Mouse (Mus musculus) CH12.LX (cell line): Measurements from ENCODE around the gene Ankrd36. TPM values are rescaled to one million over a fixed set of nuclear protein-coding genes. Genes with fewer than 3 reads are reported as not detected.

Source experiments
- DNase-seq: peaks from one replicate; pipeline ENCODE4 v3.0.0-alpha.2; 2013; ENCODE audit errors: extremely low read depth
- H3K27ac ChIP-seq: 2 replicates; pipeline ENCODE4 v1.5.1; 2012; ENCODE audit warnings: low read depth, mild to moderate bottlenecking, control low read depth, moderate library complexity; ENCODE audit not compliant: insufficient read depth
- H3K27me3 ChIP-seq: replicated peaks from 2 replicates; pipeline ENCODE3; 2012; ENCODE audit warnings: inconsistent platforms
- H3K36me3 ChIP-seq, 2 experiments: replicated peaks in 1 of 2; 2 replicates each; pipeline versions ENCODE3 to v1.6.1; 2012; ENCODE audit warnings: inconsistent platforms in 1 of 2, low read length in 1 of 2, mild to moderate bottlenecking in 1 of 2, mixed read lengths in 1 of 2, moderate library complexity in 1 of 2; ENCODE audit not compliant: control insufficient read depth in 1 of 2, insufficient read depth in 1 of 2
- H3K4me1 ChIP-seq, 2 experiments: 2 replicates each; pipeline ENCODE4 v1.6.1; 2012; ENCODE audit warnings: inconsistent platforms in 1 of 2, moderate library complexity in 1 of 2; ENCODE audit not compliant: insufficient read depth in 2 of 2, control insufficient read depth in 1 of 2
- H3K4me2 ChIP-seq: 2 replicates; pipeline ENCODE4 v1.6.1; 2012; ENCODE audit warnings: low read depth, mild to moderate bottlenecking, control low read depth; ENCODE audit not compliant: poor library complexity, insufficient read depth, severe bottlenecking
- H3K4me3 ChIP-seq, 3 experiments: fragments of 150-350 bp in 1 of 3; sonication (generic) in 1 of 3; replicated peaks in 1 of 3; 2 replicates each; pipeline versions ENCODE3 to v1.5.1; 2011 to 2012; ENCODE audit warnings: low read depth in 2 of 3, low read length in 2 of 3, mild to moderate bottlenecking in 2 of 3, moderate library complexity in 2 of 3, control low read depth in 1 of 3, improper control_type of control experiment in 1 of 3, inconsistent platforms in 1 of 3, mixed read lengths in 1 of 3; ENCODE audit not compliant: poor library complexity in 1 of 3
- H3K79me2 ChIP-seq: replicated peaks from 2 replicates; pipeline ENCODE4 v1.6.1; 2012; ENCODE audit warnings: mild to moderate bottlenecking, moderate library complexity; ENCODE audit not compliant: control insufficient read depth, poor library complexity, insufficient read depth, severe bottlenecking; ENCODE audit errors: extremely low read depth
- H3K9ac ChIP-seq: 2 replicates; pipeline ENCODE4 v1.6.1; 2012; ENCODE audit warnings: low read depth, mild to moderate bottlenecking, control low read depth, moderate library complexity; ENCODE audit not compliant: insufficient read depth
- H3K9me3 ChIP-seq: replicated peaks from 2 replicates; pipeline ENCODE3; 2012; ENCODE audit warnings: low read length, inconsistent platforms, mixed read lengths
- BHLHE40 ChIP-seq: IDR thresholded peaks from 2 replicates; pipeline ENCODE4 v1.6.1; 2011; ENCODE audit warnings: mild to moderate bottlenecking, low read depth, low read length, improper control_type of control experiment
- E2F4 ChIP-seq: IDR thresholded peaks from 2 replicates; pipeline ENCODE4 v1.6.1; 2011; ENCODE audit warnings: low read depth, low read length, improper control_type of control experiment; ENCODE audit not compliant: insufficient replicate concordance
- ETS1 ChIP-seq: conservative IDR thresholded peaks from 2 replicates; pipeline ENCODE4 v1.6.1; 2012; ENCODE audit warnings: low read depth, mild to moderate bottlenecking, inconsistent platforms, low read length, improper control_type of control experiment, moderate library complexity
- GABPA ChIP-seq: IDR thresholded peaks from 2 replicates; pipeline ENCODE4 v1.6.1; 2012; ENCODE audit warnings: low read depth, low read length, improper control_type of control experiment, inconsistent platforms; ENCODE audit not compliant: insufficient replicate concordance
- IRF4 ChIP-seq: IDR thresholded peaks from 2 replicates; pipeline ENCODE4 v1.6.1; 2014; ENCODE audit warnings: low read depth, mild to moderate bottlenecking, inconsistent platforms, low read length, improper control_type of control experiment
- JUN ChIP-seq: IDR thresholded peaks from 2 replicates; pipeline ENCODE4 v1.6.1; 2011; ENCODE audit warnings: low read depth, mild to moderate bottlenecking, low read length, improper control_type of control experiment, moderate library complexity; ENCODE audit not compliant: insufficient read depth
- JUND ChIP-seq: conservative IDR thresholded peaks from 2 replicates; pipeline ENCODE4 v1.6.1; 2011; ENCODE audit warnings: low read depth, low read length, improper control_type of control experiment
- MAX ChIP-seq: IDR thresholded peaks from 2 replicates; pipeline ENCODE4 v1.6.1; 2011; ENCODE audit warnings: low read length, improper control_type of control experiment
- MEF2A ChIP-seq: IDR thresholded peaks from 2 replicates; pipeline ENCODE4 v1.6.1; 2014; ENCODE audit warnings: low read depth, mild to moderate bottlenecking, inconsistent platforms, low read length, improper control_type of control experiment, borderline replicate concordance
- MYC ChIP-seq: IDR thresholded peaks from 2 replicates; pipeline ENCODE4 v1.6.1; 2011; ENCODE audit warnings: low read depth, mild to moderate bottlenecking, improper control_type of control experiment, low read length
- NRF1 ChIP-seq: IDR thresholded peaks from 2 replicates; pipeline ENCODE4 v1.6.1; 2014; ENCODE audit warnings: low read depth, mild to moderate bottlenecking, inconsistent platforms, low read length, improper control_type of control experiment, moderate library complexity
- PAX5 ChIP-seq: IDR thresholded peaks from 2 replicates; pipeline ENCODE4 v1.6.1; 2012; ENCODE audit warnings: low read length, inconsistent platforms, mixed read lengths
- POLR2A ChIP-seq: IDR thresholded peaks from 2 replicates; pipeline ENCODE4 v1.6.1; 2011; ENCODE audit warnings: low read depth, mild to moderate bottlenecking, improper control_type of control experiment, low read length
- POLR2AphosphoS2 ChIP-seq: IDR thresholded peaks from 2 replicates; pipeline ENCODE4 v1.6.1; 2011; ENCODE audit warnings: low read depth, low read length, improper control_type of control experiment
- RCOR1 ChIP-seq: conservative IDR thresholded peaks from 2 replicates; pipeline ENCODE4 v1.6.1; 2012; ENCODE audit warnings: low read depth, mild to moderate bottlenecking, inconsistent platforms, low read length, improper control_type of control experiment
- SIN3A ChIP-seq: IDR thresholded peaks from 2 replicates; pipeline ENCODE4 v1.6.1; 2012; ENCODE audit warnings: low read length, improper control_type of control experiment, inconsistent platforms
- TBP ChIP-seq: conservative IDR thresholded peaks from 2 replicates; pipeline ENCODE4 v1.6.1; 2011; ENCODE audit warnings: low read depth, low read length, improper control_type of control experiment
- TCF12 ChIP-seq: IDR thresholded peaks from 2 replicates; pipeline ENCODE4 v1.6.1; 2014; ENCODE audit warnings: low read depth, mild to moderate bottlenecking, inconsistent platforms, low read length, improper control_type of control experiment
- USF1 ChIP-seq: IDR thresholded peaks from 2 replicates; pipeline ENCODE4 v1.6.1; 2014; ENCODE audit warnings: low read depth, mild to moderate bottlenecking, inconsistent platforms, low read length, improper control_type of control experiment
- ZMIZ1 ChIP-seq: IDR thresholded peaks from 2 replicates; pipeline ENCODE4 v1.6.1; 2012; ENCODE audit warnings: low read depth, mild to moderate bottlenecking, inconsistent platforms, low read length, improper control_type of control experiment
- ZNF384 ChIP-seq: IDR thresholded peaks from 2 replicates; pipeline ENCODE4 v1.6.1; 2012; ENCODE audit warnings: low read depth, low read length, improper control_type of control experiment, inconsistent platforms
- dilution Hi-C: fragments of 300-500 bp; cut with MboI; formaldehyde crosslinking; loops from 2 replicates; pipeline ENCODE4 v1.14.3; 2020; ENCODE audit warnings: low sequenced_read_pairs; ENCODE audit not compliant: extremely low pct_unique_long_range_greater_than_20kb, extremely low pct_ligation_motif_present
- in situ Hi-C: fragments of 300-500 bp; cut with MboI; formaldehyde crosslinking; loops from 3 replicates; pipeline ENCODE4 v1.14.3; 2019; ENCODE audit warnings: low sequenced_read_pairs, low pct_ligation_motif_present, low pct_unique_long_range_greater_than_20kb, mixed read lengths
- polyA plus RNA-seq: library from polyadenylated mRNA; unstranded; fragments of >175 nt; gene quantifications from 2 replicates; pipeline ENCODE4 v1.2.1, GENCODE M21; 2012; ENCODE audit warnings: low read depth; ENCODE audit not compliant: insufficient read length
- total RNA-seq, 2 experiments: library from RNA; depleted of rRNA; stranded (reverse); fragments of 300-350 nt in 1 of 2; fragments of >200 nt in 1 of 2; gene quantifications; 2 replicates each; pipeline ENCODE4 v1.2.3; 2012 to 2014

Ankrd36 gene
- total and polyA plus RNA-seq, 3 experiments, result not detected

DNA sequence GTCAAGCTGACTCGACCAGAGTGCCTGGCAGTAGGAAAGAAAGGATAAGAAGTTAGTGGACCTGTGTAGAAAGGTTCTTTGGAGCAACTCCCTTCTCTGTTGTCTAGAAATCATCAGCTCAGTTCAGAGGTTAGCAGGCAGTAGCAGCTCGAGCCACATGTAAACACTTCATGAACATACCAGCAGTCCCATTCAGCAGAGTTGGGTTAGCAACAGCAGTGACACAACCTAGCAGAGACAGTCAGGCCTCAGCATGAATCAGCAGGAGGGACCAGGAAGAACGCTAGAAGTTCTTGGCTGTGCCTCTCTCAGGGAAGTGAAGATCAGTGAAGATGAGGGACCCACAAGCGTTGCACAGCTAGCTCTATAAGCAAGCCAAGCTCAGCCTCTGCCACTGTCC lies 24.0 kb upstream of the Ankrd36 start:
- in situ Hi-C loops (no loop called here), dilution Hi-C loops (no loop called here)
- Histone ChIP-seq H3K79me2 (peaks cover 13% of the 10 kb centered on the region), H3K27ac (no peak overlapping the region), H3K4me2 (no peak overlapping the region), H3K27me3 (no peaks in the 10 kb centered on the region), H3K4me3 (no peak overlapping the region), H3K4me1 (peaks cover under 1 to 7% of the 10 kb centered on the region in 2 experiments; a peak in 2 of 4 replicates), H3K9ac (no peak overlapping the region), H3K36me3 (peaks cover 0 to under 1% of the 10 kb centered on the region in 2 experiments), H3K9me3 (peaks cover 5% of the 10 kb centered on the region)
- TF ChIP-seq NRF1 (no peak), PAX5 (no peak), GABPA (no peak), MYC (no peak), SIN3A (no peak), TBP (no peak)
- no peak for DNase-seq

DNA sequence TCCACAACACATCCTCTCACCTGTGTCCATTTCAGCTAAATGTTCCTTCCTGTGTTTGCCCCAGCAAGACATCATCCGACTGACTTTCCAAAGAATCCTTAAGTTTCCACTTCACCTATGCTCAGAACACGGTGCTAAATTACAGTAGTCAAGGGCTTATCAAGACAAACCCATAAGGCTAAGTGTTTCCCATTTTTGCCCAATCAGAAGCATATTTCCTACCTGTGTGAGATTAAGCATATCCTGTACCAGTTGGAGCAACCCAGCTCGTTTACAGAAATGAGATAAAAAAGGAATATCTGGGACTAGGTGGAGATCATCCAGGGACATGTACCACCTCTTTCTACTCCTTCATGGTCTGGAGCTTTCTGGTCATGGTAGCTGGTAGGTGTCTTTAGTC lies 22.8 kb upstream of the Ankrd36 start:
- Histone ChIP-seq H3K4me3 (no peak overlapping the region), H3K4me1 (peaks cover 0 to 5% of the 10 kb centered on the region in 2 experiments; a peak in 2 of 4 replicates), H3K4me2 (no peak overlapping the region), H3K27me3 (no peaks in the 10 kb centered on the region), H3K79me2 (0 out of 2 replicates have a peak, but pooled peaks cover under 1% of the 10 kb centered on the region), H3K9me3 (peaks cover 9% of the 10 kb centered on the region), H3K27ac (no peak overlapping the region), H3K9ac (no peak overlapping the region), H3K36me3 (no peaks in the 10 kb centered on the region)
- TF ChIP-seq JUND, result no peak
- no peak for TF ChIP-seq POLR2A
- no peak for TF ChIP-seq JUN
- TF ChIP-seq MYC, result no peak
- no peak for TF ChIP-seq NRF1
- TF ChIP-seq TBP, result no peak
- TF ChIP-seq MAX, result no peak
- no peak for TF ChIP-seq RCOR1
- TF ChIP-seq POLR2AphosphoS2, result no peak
- TF ChIP-seq MEF2A, result no peak
- TF ChIP-seq E2F4, result no peak
- TF ChIP-seq PAX5, result no peak
- no peak for TF ChIP-seq ETS1
- no peak for TF ChIP-seq BHLHE40
- no peak for TF ChIP-seq GABPA
- TF ChIP-seq USF1, result no peak
- no peak for TF ChIP-seq ZNF384
- no peak for TF ChIP-seq TCF12
- TF ChIP-seq IRF4, result no peak
- TF ChIP-seq ZMIZ1, result no peak
- dilution Hi-C loops, result no loop called here
- DNase-seq, result no peak
- in situ Hi-C loops, result no loop called here
